Mouse (Mus musculus) hindbrain, embryonic 14.5 days (tissue): Measurements from ENCODE around the gene Cbx5. TPM values are rescaled to one million over a fixed set of nuclear protein-coding genes. Genes with fewer than 3 reads are reported as not detected.

Experiments used
- ATAC-seq: fragments of 200-750 bp; cut with Nextera tagmentation; 2 replicates; pipeline ENCODE4 v1.8.0; 2017; ENCODE audit warnings: moderate number of reproducible peaks, mild to moderate bottlenecking, moderate TSS enrichment, moderate library complexity; ENCODE audit not compliant: low FRiP score
- DNase-seq: peaks from one replicate; pipeline ENCODE4 v3.0.0-alpha.2; 2015; ENCODE audit warnings: low spot score
- H3K27ac ChIP-seq: fragments of 300-500 bp; sonication (generic); 2 replicates; pipeline ENCODE4 v1.5.1; 2014; ENCODE audit warnings: mild to moderate bottlenecking, moderate library complexity
- H3K27me3 ChIP-seq: fragments of 300-500 bp; sonication (generic); 2 replicates; pipeline ENCODE4 v1.6.1; 2014; ENCODE audit warnings: mild to moderate bottlenecking, low read length, mixed read lengths; ENCODE audit not compliant: control insufficient read depth, insufficient read depth
- H3K36me3 ChIP-seq: fragments of 300-500 bp; sonication (generic); replicated peaks from 2 replicates; pipeline ENCODE4 v1.6.1; 2014; ENCODE audit not compliant: control insufficient read depth, insufficient read depth
- H3K4me1 ChIP-seq: fragments of 300-500 bp; sonication (generic); replicated peaks from 2 replicates; pipeline ENCODE4 v1.6.1; 2014; ENCODE audit warnings: antibody characterized with exemption, low read length, mixed read lengths; ENCODE audit not compliant: control insufficient read depth, insufficient read depth
- H3K4me2 ChIP-seq: fragments of 300-500 bp; sonication (generic); replicated peaks from 2 replicates; pipeline ENCODE4 v1.6.1; 2014; ENCODE audit warnings: mild to moderate bottlenecking, moderate library complexity
- H3K4me3 ChIP-seq: fragments of 300-500 bp; sonication (generic); replicated peaks from 2 replicates; pipeline ENCODE4 v1.5.1; 2014; ENCODE audit warnings: mild to moderate bottlenecking, low read length
- H3K9ac ChIP-seq: fragments of 300-500 bp; sonication (generic); 2 replicates; pipeline ENCODE4 v1.6.1; 2014
- H3K9me3 ChIP-seq: fragments of 300-500 bp; sonication (generic); 2 replicates; pipeline ENCODE4 v1.6.1; 2016; ENCODE audit warnings: low read length; ENCODE audit not compliant: control insufficient read depth
- WGBS: fragments of 180-500 bp; shearing (Covaris S2); extraction: QIAGEN DNeasy Blood & Tissue Kit; methylation state at CpG from one replicate; pipeline ENCODE4 v1.1.7; 2014; 5-methylcytosine and 5-hydroxymethylcytosine counted together
- polyA plus RNA-seq: library from polyadenylated mRNA; unstranded; fragments of >200 nt; fragmentation: Nextera tagmentation; extraction: Ambion mirVana; gene quantifications from 2 replicates; pipeline ENCODE4 v1.2.1, GENCODE M21; 2014

Cbx5 gene
- polyA plus RNA-seq, 1 experiment from 2014 or later = 153 TPM

GRCm38 (mm10) chr15:103170316-103170679, 69.3 kb downstream of the Cbx5 start:
- Histone ChIP-seq H3K4me2 (peak overlapping the region; percentile 63), H3K27me3 (peaks cover 77% of the 10 kb centered on the region), H3K9ac (peak overlapping the region; percentile 61; the same call in 1 of the 2 replicates), H3K36me3 (no peaks in the 10 kb centered on the region), H3K4me3 (peak overlapping the region; percentile 34), H3K4me1 (peaks cover 23% of the 10 kb centered on the region), H3K27ac (no peak overlapping the region), H3K9me3 (no peaks in the 10 kb centered on the region)
- DNase-seq = no peak
- WGBS = 2% methylated on average over 15 of the region's 16 CpGs
- no peak for ATAC-seq

DNA sequence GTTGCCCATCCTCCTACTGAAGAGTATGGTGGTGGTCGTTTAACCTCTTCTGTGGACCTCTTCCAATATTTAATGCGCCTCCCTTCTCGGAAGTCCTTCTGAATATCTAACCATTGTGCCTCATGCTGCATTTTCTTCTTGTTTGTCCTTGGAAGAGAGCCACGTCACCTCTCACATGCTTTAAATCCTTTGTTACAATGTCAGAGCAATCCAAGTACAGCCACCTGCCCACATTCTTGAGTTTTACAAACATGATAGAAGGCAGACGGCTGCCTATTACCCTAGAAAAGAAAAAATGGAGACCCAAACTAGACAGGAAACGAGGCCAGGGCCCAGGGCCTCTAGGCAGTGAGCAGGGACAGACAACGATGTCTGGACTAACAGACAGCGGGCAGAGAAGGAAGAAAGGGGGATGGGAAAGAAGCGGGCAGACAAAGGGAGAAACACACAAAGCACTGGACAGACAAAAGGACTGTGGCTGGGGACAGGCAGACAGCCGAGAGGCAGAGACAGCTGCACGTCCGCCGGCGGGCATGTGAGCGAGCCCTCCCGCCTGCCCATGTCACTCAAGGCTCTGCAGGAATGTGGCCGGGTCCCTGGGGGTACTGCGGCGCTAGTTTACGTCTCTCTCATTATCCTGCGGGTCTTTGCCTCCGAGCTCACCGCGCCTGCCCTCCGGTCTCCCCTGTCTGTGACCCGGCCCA, 69.9 kb downstream of the Cbx5 start:
- ATAC-seq = no peak
- Histone ChIP-seq H3K4me2 (peak overlapping the region; percentile 63), H3K27ac (peak overlapping the region; percentile 82), H3K4me1 (peaks cover 23% of the 10 kb centered on the region), H3K36me3 (no peaks in the 10 kb centered on the region), H3K9ac (peak overlapping the region; percentile 61; the same call in 1 of the 2 replicates), H3K4me3 (peak overlapping the region; percentile 34), H3K27me3 (peaks cover 71% of the 10 kb centered on the region), H3K9me3 (no peaks in the 10 kb centered on the region)
- DNase-seq = no peak
- 1% methylated on average over 26 of the region's 26 CpGs for WGBS

DNA sequence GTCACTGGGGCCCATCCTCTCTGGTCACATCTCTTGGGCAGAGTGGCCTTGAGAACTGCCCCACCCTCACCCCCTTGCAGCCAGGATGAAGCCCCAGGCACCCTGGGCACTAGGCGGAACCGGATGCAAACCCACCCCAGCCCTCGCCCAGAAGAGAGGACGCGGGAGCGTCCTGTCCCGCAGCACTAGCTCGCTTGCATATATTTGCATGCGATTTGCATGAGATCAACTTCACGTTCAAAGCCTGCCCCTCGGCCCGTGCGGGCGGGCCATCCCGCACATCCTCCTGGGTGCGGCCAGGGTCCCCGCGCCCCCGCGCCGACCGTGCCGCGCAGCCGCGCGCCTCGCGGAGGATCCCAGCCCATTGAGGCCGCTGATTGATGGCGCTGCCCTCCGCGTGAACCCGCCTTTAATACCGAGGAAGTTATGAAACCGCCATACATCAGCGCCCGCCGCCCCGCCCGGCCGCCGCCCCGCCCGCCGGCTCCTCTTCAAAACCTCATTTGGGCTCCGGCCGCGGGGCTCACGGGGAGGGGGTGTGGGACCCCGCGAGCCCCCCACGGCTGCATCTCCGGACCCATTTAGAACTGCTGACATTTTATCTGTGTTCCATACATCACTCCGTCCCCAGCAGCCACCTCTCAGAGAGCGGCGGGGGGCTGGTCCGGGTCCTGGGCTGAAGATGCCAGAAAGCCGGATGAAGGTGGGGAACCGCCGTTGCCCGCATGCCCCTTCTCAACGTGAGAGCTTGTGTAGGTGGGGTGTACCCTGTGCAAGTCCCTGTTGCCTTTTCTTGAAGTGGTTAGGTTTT, 70.6 kb downstream of the Cbx5 start:
- H3K4me3 ChIP-seq = peak overlapping the region; percentile 34
- peak overlapping the region; percentile 82 for H3K27ac ChIP-seq
- peaks cover 23% of the 10 kb centered on the region for H3K4me1 ChIP-seq
- DNase-seq (peak; percentile 64), ATAC-seq (peak; percentile 35)
- peak overlapping the region; percentile 63 for H3K4me2 ChIP-seq
- H3K36me3 ChIP-seq = no peaks in the 10 kb centered on the region
- H3K9me3 ChIP-seq = no peaks in the 10 kb centered on the region
- WGBS = under 1% methylated on average over 62 of the region's 63 CpGs
- peak overlapping the region; percentile 61 for H3K9ac ChIP-seq
- peaks cover 64% of the 10 kb centered on the region for H3K27me3 ChIP-seq

DNA sequence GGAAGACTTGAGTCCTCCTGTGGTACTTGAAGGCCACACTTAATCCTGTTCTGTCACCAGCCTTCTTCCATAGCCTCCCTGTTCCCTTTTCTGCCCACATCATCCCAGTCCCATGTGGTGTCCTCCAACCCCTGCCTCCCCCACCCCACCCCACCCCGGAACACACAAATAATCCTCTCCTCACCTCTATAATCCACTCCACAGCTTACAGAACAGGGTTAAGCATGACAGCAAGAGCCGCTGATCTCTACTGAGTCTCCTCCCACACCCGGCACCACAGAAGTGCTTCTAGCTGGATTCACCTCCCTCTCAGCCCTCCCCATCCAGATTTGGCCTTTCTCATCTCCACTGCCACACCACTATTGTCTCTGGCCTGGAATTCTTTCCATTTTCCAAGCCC, 71.8 kb downstream of the Cbx5 start:
- Histone ChIP-seq H3K27ac (peak overlapping the region; percentile 82), H3K4me3 (no peak overlapping the region)
- WGBS = 25% methylated on average over 3 of the region's 3 CpGs

GRCm38 (mm10) chr15:103167042-103167615, 72.5 kb downstream of the Cbx5 start, which contains the start of gene Smug1:
Gene Smug1, minus strand, starts transcription at chr15:103167092.
- Histone ChIP-seq H3K27ac (peak within 1 kb of the TSS; percentile 82), H3K4me2 (peak within 1 kb of the TSS; percentile 63), H3K4me3 (no peak within 1 kb of the TSS; the same call in 1 of the 2 replicates), H3K36me3 (no peaks in the 10 kb centered on the region), H3K9me3 (no peaks in the 10 kb centered on the region), H3K27me3 (peaks cover 45% of the 10 kb centered on the region), H3K4me1 (peaks cover 28% of the 10 kb centered on the region), H3K9ac (peak within 1 kb of the TSS; percentile 41; the same call in 1 of the 2 replicates)
- ATAC-seq (no peak), DNase-seq (no peak)
- 37% methylated on average over 6 of the region's 6 CpGs for WGBS

More for the DNA sequence above, 71.8 kb downstream of the Cbx5 start:
- peak overlapping the region; percentile 63 for H3K4me2 ChIP-seq
- peaks cover 51% of the 10 kb centered on the region for H3K27me3 ChIP-seq
- no peaks in the 10 kb centered on the region for H3K9me3 ChIP-seq
- ATAC-seq (no peak), DNase-seq (no peak)
- H3K36me3 ChIP-seq = no peaks in the 10 kb centered on the region
- peak overlapping the region; percentile 24; the same call in 1 of the 2 replicates for H3K9ac ChIP-seq
- peaks cover 23% of the 10 kb centered on the region for H3K4me1 ChIP-seq

DNA sequence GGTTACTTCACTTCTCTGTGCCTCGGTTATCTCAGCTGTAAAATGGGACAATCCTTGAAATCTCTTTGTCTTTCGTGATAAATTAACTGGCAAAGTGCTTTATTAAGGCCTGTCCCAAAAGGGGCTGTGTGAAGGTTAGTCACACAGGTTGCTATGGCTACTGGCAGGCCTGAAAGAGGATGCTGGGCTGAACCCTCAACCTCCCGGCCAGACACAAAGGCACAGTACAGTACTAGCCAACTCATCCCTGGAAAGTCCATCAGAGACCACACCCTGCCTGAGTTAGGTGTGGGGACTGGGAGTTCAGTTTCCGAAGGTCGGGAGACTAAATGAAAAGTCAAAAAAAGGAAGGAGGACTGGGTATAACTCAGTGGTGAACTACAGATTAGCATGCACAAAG, 73.7 kb downstream of the Cbx5 start:
- no peaks in the 10 kb centered on the region for H3K9me3 ChIP-seq
- no peak overlapping the region for H3K9ac ChIP-seq
- no peak for ATAC-seq
- H3K36me3 ChIP-seq = no peaks in the 10 kb centered on the region
- H3K4me2 ChIP-seq = peak overlapping the region; percentile 63
- no peak for DNase-seq
- H3K4me1 ChIP-seq = peaks cover 30% of the 10 kb centered on the region
- H3K4me3 ChIP-seq = no peak overlapping the region
- peaks cover 33% of the 10 kb centered on the region for H3K27me3 ChIP-seq
- WGBS = 39% methylated on average over 5 of the region's 5 CpGs
- no peak overlapping the region for H3K27ac ChIP-seq

- DNase-seq (peak; percentile 98), ATAC-seq (peak; percentile 28; the same call in 1 of the 2 replicates)
- H3K27ac ChIP-seq = no peak overlapping the region
- H3K27me3 ChIP-seq = peaks cover 28% of the 10 kb centered on the region
- under 1% methylated on average over 13 of the region's 13 CpGs for WGBS
- no peaks in the 10 kb centered on the region for H3K36me3 ChIP-seq
- 0 out of 2 replicates have a peak overlapping the region, but pooled peaks have one; percentile 5 for H3K4me3 ChIP-seq
- peak overlapping the region; percentile 63 for H3K4me2 ChIP-seq
- peaks cover 30% of the 10 kb centered on the region for H3K4me1 ChIP-seq
- no peaks in the 10 kb centered on the region for H3K9me3 ChIP-seq
- no peak overlapping the region for H3K9ac ChIP-seq
Measured at GRCm38 (mm10) chr15:103165379-103165778, 74.2 kb downstream of the Cbx5 start.

GRCm38 (mm10) chr15:103163182-103163919, 76.3 kb downstream of the Cbx5 start:
- Histone ChIP-seq H3K27me3 (peaks cover 16% of the 10 kb centered on the region; the same call in 1 of the 2 replicates), H3K36me3 (no peaks in the 10 kb centered on the region), H3K4me1 (peaks cover 12% of the 10 kb centered on the region), H3K9ac (peak overlapping the region; percentile 70), H3K9me3 (no peaks in the 10 kb centered on the region), H3K4me2 (peak overlapping the region; percentile 64), H3K27ac (peak overlapping the region; percentile 44; the same call in 1 of the 2 replicates), H3K4me3 (peak overlapping the region; percentile 56)
- 9% methylated on average over 25 of the region's 25 CpGs for WGBS
- DNase-seq (peak; percentile 98), ATAC-seq (peak; percentile 86)
